In genomic region chr11:100479152-100479551, GRCm38 (mm10) we compare ENCODE assay signal across 27 mouse cellular contexts. TPM values are rescaled to one million over a fixed set of nuclear protein-coding genes. Genes with fewer than 3 reads are reported as not detected.
A peak's percentile ranks its signal among the peaks of the same experiment; 100 is the strongest.
DNase-seq lines count a peak whose midpoint lies in the region; ATAC-seq lines count a peak whose summit lies in the region.
"Had no signal": no experiment of that assay in that cellular context is flagged by ENCODE, and none has a peak within 500 bp of the region (broad histone marks: within the 10 kb centered on the region; RNA-seq: fewer than 3 reads in every experiment).

No protein-coding gene starts in this region.

- ATAC-seq in embryonic facial prominence, embryonic 13.5 days (ENCODE audit: insufficient number of reproducible peaks, insufficient read depth, low FRiP score, low TSS enrichment, low read depth) = no peak
- ATAC-seq: activated CD4-positive, CD25-positive, alpha-beta regulatory T cell, adult 4 months; CD4-positive, CD25-positive, alpha-beta regulatory T cell, adult 4 months; forebrain, embryonic 14.5 days; forebrain, postnatal 0 days; Patski had no signal

- H3K4me1 ChIP-seq in embryonic facial prominence, embryonic 13.5 days = no peaks in the 10 kb centered on the region
- H3K4me1 ChIP-seq in embryonic facial prominence, embryonic 10.5 days = no peaks in the 10 kb centered on the region
- H3K4me1 ChIP-seq: embryonic facial prominence, embryonic 12.5 days; forebrain, embryonic 12.5 days had no signal

- intact Hi-C loops in heart, postnatal 36 days (cut with DNase I) = no loop called here

- no peak for DNase-seq in embryonic facial prominence, embryonic 10.5 days (ENCODE audit: low spot score)
- peak; percentile 72 for DNase-seq in heart, adult 11 months
- DNase-seq in heart, postnatal 36 days = no peak
- peak; percentile 18 to 24 for DNase-seq in urinary bladder, adult 18-20 months (ENCODE audit: low spot score in 2 of 2)
- no peak for DNase-seq in urinary bladder, postnatal 25 days (ENCODE audit: low spot score)
- peak; percentile 12 to 15 for DNase-seq in urinary bladder, postnatal 36 days (ENCODE audit: low spot score in 2 of 2)
- no peak for DNase-seq in urinary bladder, postnatal 4 days (ENCODE audit: low spot score in 2 of 2)
- DNase-seq: adrenal gland, adult 8-10 months; adrenal gland, postnatal 14 days; adrenal gland, postnatal 36 days; B cell, adult 2 months; cerebellum, adult 11-12 months; cerebellum, adult 2 months; cerebellum, adult 9-10 months; cerebellum, postnatal 10 days; cerebellum, postnatal 25 days; embryo, embryonic 11 days; forebrain, postnatal 0 days had no signal

- no peak overlapping the region for H3K4me2 ChIP-seq in embryonic facial prominence, embryonic 13.5 days
- H3K4me2 ChIP-seq: embryonic facial prominence, embryonic 12.5 days; forebrain, embryonic 12.5 days had no signal

- no peak overlapping the region for H3K27ac ChIP-seq in embryonic facial prominence, embryonic 13.5 days
- no peak overlapping the region for H3K27ac ChIP-seq in embryonic facial prominence, embryonic 10.5 days (replicated peaks)
- H3K27ac ChIP-seq: forebrain, embryonic 12.5 days had no signal

- WGBS in embryonic facial prominence, embryonic 13.5 days = 70% methylated on average over 7 of the region's 7 CpGs
- 82% methylated on average over 7 of the region's 7 CpGs for whole genome bisulfite sequencing in embryonic facial prominence, embryonic 10.5 days

- H3K4me3 ChIP-seq in embryonic facial prominence, embryonic 13.5 days = no peak overlapping the region
- no peak overlapping the region for H3K4me3 ChIP-seq in embryonic facial prominence, embryonic 10.5 days
- H3K4me3 ChIP-seq: embryonic facial prominence, embryonic 12.5 days; forebrain, embryonic 12.5 days had no signal

- peak overlapping the region; percentile 3; the same call in 1 of the 2 replicates for H3K9ac ChIP-seq in embryonic facial prominence, embryonic 13.5 days
- H3K9ac ChIP-seq: embryonic facial prominence, embryonic 12.5 days; forebrain, embryonic 12.5 days; forebrain, postnatal 0 days had no signal

- peaks cover 77% of the 10 kb centered on the region for H3K36me3 ChIP-seq in embryonic facial prominence, embryonic 13.5 days
- peaks cover 87% of the 10 kb centered on the region for H3K36me3 ChIP-seq in embryonic facial prominence, embryonic 10.5 days (replicated peaks)

- no peaks in the 10 kb centered on the region for H3K9me3 ChIP-seq in embryonic facial prominence, embryonic 13.5 days
- no peaks in the 10 kb centered on the region for H3K9me3 ChIP-seq in embryonic facial prominence, embryonic 10.5 days
- H3K9me3 ChIP-seq: embryonic facial prominence, embryonic 12.5 days; forebrain, embryonic 12.5 days; G1E had no signal

- H3K27me3 ChIP-seq in embryonic facial prominence, embryonic 13.5 days = no peaks in the 10 kb centered on the region
- no peaks in the 10 kb centered on the region for H3K27me3 ChIP-seq in embryonic facial prominence, embryonic 10.5 days (replicated peaks; ENCODE audit: low read depth, poor library complexity, severe bottlenecking)
- H3K27me3 ChIP-seq: CH12.LX; embryonic facial prominence, embryonic 12.5 days; forebrain, embryonic 12.5 days; Patski had no signal

RNA-seq across cellular contexts. Expression of gene Klhl11, which starts 6.6 kb away (rescaled TPM):
- polyA plus RNA-seq in embryonic facial prominence, embryonic 13.5 days (2015; fragmentation: Nextera tagmentation; extraction: Ambion mirVana) = 12.0 and 12.6 TPM in 2 replicates
- 7.4 and 8.5 TPM in 2 replicates for polyA plus RNA-seq in embryonic facial prominence, embryonic 10.5 days (2016; fragmentation: Nextera tagmentation; extraction: Ambion mirVana)
- 1 to 10 TPM; 7.6 to 8.2 TPM for total RNA-seq in heart, postnatal 36 days (2021)

RNA-seq across cellular contexts. Expression of gene Klhl10, which starts 37.4 kb away (rescaled TPM):
- polyA plus RNA-seq in embryonic facial prominence, embryonic 13.5 days (2015; fragmentation: Nextera tagmentation; extraction: Ambion mirVana) = 1.1 and 1.7 TPM in 2 replicates
- 0.75 and 0.98 TPM in 2 replicates for polyA plus RNA-seq in embryonic facial prominence, embryonic 10.5 days (2016; fragmentation: Nextera tagmentation; extraction: Ambion mirVana)
- total RNA-seq in heart, postnatal 36 days (2021) = under 1 TPM; 0.86 to 0.92 TPM
- polyA plus RNA-seq: activated CD4-positive, CD25-positive, alpha-beta regulatory T cell, adult 4 months; G1E had no signal

RNA-seq across cellular contexts. Expression of gene Nt5c3b, which starts 37.5 kb away (rescaled TPM):
- polyA plus RNA-seq in embryonic facial prominence, embryonic 13.5 days (2015; fragmentation: Nextera tagmentation; extraction: Ambion mirVana) = 158 and 167 TPM in 2 replicates
- polyA plus RNA-seq in embryonic facial prominence, embryonic 10.5 days (2016; fragmentation: Nextera tagmentation; extraction: Ambion mirVana) = 150 and 156 TPM in 2 replicates
- total RNA-seq in heart, postnatal 36 days (2021) = 10 to 100 TPM; 29.7 to 29.8 TPM

RNA-seq across cellular contexts. Expression of gene Acly, which starts 48.6 kb away (rescaled TPM):
- polyA plus RNA-seq in embryonic facial prominence, embryonic 13.5 days (2015; fragmentation: Nextera tagmentation; extraction: Ambion mirVana) = 138 and 141 TPM in 2 replicates
- polyA plus RNA-seq in embryonic facial prominence, embryonic 10.5 days (2016; fragmentation: Nextera tagmentation; extraction: Ambion mirVana) = 291 and 321 TPM in 2 replicates
- total RNA-seq in heart, postnatal 36 days (2021) = 10 to 100 TPM; 27.3 to 38.1 TPM

Comparison
In these comparisons a context has a peak if more than half of its experiments do, and no peak if none do; other contexts are left out.
1. DNase-seq: peak in heart, adult 11 months (single experiment), urinary bladder, adult 18-20 months (2 of 2) and urinary bladder, postnatal 36 days (2 of 2); none in embryonic facial prominence, embryonic 10.5 days (single experiment), heart, postnatal 36 days (0 of 2), urinary bladder, postnatal 25 days (single experiment) and urinary bladder, postnatal 4 days (0 of 2).